Mouse (Mus musculus) lung, postnatal 0 days (tissue): ENCODE results near the gene Dnah11.

Source experiments
- CTCF ChIP-seq: IDR thresholded peaks from 2 replicates; pipeline ENCODE4 v1.5.1; 2016; ENCODE audit warnings: antibody characterized with exemption, mild to moderate bottlenecking
- EP300 ChIP-seq: IDR thresholded peaks from 2 replicates; pipeline ENCODE4 v1.6.1; 2016; ENCODE audit warnings: antibody characterized with exemption, mild to moderate bottlenecking, control low read depth

GRCm38 (mm10) chr12:118098257-118098656 is 100.6 kb downstream of the Dnah11 start:
- TF ChIP-seq CTCF (no peak), EP300 (no peak)
